Mouse (Mus musculus) adrenal gland (tissue): Measurements from ENCODE around the gene Ost4.

Experiments used
- intact Hi-C: fragments of 180-260 bp; cut with DNase I; formaldehyde crosslinking; loops from one replicate; pipeline ENCODE4 v1.15.1; 2025

Gene Ost4

DNA sequence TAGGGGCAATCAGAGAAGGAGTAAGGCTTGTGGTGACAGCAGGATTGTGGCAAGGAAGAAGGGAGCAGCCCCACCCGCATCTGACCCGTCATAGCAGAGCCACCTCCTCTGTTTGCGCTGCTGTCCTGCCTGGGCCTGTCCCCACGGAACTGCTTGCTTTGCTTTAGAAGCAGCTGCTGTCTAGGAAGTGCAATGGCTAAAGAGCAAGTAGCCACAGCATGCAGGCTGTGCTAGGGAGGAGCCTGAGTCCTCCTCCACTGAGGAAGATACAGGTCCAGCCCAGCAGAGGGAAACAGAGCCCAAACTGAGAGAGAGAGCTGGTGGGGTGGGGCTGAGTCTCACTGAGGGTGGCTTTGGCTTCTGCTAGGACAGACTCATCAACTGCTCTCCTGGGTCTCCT lies 43.7 kb downstream of the Ost4 start:
- intact Hi-C loops = no loop called here

DNA sequence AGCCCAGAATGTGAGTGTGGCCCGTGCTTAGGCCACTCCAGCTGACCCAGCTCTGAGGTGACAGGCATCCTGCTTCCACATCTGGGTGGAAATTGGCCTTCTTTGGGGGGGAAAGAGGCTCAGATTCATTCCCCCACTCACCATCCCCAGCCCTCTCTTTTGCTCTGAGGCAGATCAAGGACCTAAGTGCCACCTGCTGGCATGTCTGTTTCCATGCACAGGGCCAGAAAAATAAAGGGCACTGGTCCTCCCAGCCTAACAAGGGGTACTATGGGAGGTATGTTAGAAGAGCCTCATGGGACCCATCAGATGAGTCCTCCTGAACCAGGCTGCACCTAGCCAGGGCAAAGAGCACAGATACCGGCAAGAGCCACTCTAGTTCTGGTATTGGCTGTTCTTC lies 51.5 kb downstream of the Ost4 start:
- intact Hi-C loops = no loop called here
